Mouse (Mus musculus): ENCODE measurements around the gene Ankib1.

GRCm38 (mm10) chr5:3651621-3652020 is 151.1 kb downstream of the Ankib1 start:
- no peak for TF ChIP-seq E2F4 (IDR thresholded peaks at IDR 0.05; ENCODE audit: borderline replicate concordance, low read depth, low read length)
- TF ChIP-seq TCF12 (IDR thresholded peaks at IDR 0.05; ENCODE audit: low read depth, low read length) = no peak
- no peak for TF ChIP-seq ELF1 (IDR thresholded peaks at IDR 0.05; ENCODE audit: low read depth, low read length)
- no peak for TF ChIP-seq POLR2AphosphoS2 (IDR thresholded peaks at IDR 0.05; ENCODE audit: low read length)
- TF ChIP-seq ZNF384 (IDR thresholded peaks at IDR 0.05; ENCODE audit: low read depth, low read length) = no peak
